Mouse (Mus musculus): ENCODE results near the gene Tns3.
A peak's percentile ranks its signal among the peaks of the same experiment; 100 is the strongest.
"Not testable (repeated sequence)": the region's sequence is repeated elsewhere in the genome, so short reads cannot be mapped to it uniquely, and the experiment has no call there.

Tns3 gene

DNA sequence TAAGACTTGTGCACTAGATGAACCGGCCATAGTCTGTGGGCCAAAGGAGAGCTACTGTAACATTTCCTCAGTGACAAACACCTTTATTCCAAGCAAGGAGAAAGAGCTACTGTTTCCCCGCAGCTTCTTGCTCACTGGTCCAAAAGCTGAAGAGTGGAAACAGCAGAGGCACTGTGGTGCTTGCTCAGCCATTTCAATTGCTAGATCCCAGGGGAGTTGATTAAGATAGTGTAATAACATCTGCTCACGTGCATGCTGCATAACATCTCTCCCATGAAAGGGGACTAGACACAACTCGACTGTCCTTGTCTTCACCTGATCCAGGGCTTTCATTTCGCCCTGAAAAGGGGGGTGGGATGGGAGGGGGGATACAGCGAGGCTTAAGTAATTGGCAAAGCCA, 41.7 kb downstream of the Tns3 start:
- DNase-seq (ENCODE audit: low spot score in 2 of 2) = no peak

DNA sequence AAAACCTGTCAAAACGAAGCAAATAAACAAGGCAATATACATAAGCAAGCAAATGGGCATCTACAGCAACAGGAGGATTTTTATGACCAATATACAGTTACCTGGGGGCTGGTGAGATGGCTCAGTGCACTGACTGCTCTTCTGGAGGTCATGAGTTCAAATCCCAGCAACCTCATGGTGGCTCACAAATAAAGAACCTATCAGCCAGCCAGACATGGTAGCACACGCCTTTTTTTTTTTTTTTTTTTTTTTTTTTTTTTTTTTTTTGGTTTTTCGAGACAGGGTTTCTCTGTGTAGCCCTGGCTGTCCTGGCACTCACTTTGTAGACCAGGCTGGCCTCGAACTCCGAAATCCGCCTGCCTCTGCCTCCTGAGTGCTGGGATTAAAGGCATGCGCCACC, 45.2 kb downstream of the Tns3 start:
- not testable (repeated sequence) for DNase-seq (ENCODE audit: low spot score in 2 of 2)

DNA sequence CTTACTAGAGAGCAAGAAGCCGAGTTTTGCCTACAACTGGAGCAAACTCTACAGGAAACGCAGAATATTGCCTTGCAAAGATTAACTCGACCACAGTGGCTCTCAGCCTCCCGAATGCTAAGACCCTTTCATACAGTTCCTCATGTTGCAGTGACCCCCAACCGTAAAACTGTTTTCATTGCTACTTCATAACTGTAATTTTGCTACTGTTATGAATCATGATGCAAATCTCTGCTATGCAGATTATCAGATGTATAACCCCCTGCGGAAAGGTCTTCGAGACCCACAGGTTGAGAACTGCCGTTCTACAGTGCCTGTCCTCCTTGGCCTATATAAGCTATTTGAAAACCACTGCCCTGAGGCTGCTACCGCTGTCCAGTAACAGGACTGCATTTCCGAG, 46.0 kb downstream of the Tns3 start:
- no peak for DNase-seq (ENCODE audit: low spot score in 2 of 2)

DNA sequence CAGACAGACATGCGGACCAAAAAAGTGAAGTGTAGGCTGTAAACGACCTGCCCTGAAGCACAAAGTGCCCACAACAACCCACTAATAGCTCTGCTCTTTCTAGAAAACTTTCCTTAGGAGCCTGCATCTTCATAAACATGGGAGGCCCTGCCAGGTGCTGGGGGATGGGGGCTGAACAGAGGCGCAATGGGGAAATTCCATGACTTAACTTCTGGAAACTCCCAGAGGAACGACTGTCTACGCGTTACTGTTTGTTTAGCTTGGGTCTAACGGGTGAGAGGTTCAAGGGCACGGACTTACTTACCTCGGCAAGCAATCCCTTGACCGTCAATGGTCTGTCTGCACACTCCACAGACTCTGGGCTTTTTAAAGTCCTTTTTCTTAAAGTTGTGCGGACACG, 48.9 kb downstream of the Tns3 start:
- DNase-seq (ENCODE audit: low spot score in 2 of 2) = no peak

DNA sequence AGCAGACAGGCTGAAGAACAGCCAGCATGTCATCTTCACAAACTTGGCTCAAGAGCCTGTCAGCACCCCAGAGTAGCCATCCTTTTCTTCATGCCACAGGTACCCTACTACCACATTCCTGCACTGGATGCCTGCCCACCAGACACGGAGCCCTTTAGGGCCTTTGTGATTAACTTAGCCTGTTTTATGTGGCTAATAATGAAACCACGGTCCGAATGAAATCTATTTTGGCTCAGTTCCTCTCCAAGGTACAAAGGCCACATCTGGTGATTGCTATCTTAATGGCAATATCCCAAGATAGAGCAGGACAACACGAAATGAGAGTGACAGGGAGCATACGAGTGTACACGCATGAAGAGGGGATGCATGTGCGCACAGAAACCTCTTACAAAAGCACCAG, 53.9 kb downstream of the Tns3 start:
- no peak for DNase-seq (ENCODE audit: low spot score in 2 of 2)

DNA sequence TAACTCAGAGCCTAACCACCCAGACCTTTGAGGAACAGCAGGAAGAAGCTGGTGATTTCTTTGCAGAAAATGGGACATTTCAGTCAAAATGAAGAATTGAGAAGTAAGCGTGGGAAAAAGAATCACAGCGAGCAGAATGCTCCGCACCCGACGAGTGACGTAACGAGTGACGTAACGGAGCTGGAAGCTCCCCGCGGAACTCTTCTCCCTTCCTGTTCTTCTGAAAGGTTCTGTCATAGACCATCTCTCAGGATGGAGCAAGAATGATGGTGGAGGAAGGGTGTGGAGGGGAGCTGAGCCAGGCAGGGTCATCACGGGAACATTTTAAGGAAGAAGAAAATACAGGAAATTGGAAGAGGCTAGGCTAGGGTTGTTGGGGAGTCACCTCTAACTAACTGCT, 54.5 kb downstream of the Tns3 start:
- DNase-seq (ENCODE audit: low spot score in 2 of 2) = no peak

DNA sequence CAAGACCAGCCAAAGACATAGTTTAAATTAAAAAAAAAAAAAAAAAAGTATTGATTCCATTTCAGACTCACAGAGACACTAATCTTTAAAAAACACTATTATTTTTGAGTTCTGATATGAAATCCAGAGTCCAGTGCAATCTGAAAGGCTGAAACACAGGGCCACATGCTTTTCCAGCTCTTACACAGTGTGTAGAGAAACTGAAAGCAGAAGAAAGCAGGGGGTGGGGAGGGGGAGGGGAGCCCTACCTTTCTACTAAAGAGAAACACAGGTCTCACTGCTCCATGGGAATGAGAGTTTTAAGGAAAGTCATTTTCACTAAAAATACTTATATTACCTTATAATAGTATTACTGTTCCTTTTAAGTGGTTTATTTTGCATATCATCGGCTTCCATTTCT, 57.2 kb downstream of the Tns3 start:
- DNase-seq (ENCODE audit: low spot score in 2 of 2) = no peak

DNA sequence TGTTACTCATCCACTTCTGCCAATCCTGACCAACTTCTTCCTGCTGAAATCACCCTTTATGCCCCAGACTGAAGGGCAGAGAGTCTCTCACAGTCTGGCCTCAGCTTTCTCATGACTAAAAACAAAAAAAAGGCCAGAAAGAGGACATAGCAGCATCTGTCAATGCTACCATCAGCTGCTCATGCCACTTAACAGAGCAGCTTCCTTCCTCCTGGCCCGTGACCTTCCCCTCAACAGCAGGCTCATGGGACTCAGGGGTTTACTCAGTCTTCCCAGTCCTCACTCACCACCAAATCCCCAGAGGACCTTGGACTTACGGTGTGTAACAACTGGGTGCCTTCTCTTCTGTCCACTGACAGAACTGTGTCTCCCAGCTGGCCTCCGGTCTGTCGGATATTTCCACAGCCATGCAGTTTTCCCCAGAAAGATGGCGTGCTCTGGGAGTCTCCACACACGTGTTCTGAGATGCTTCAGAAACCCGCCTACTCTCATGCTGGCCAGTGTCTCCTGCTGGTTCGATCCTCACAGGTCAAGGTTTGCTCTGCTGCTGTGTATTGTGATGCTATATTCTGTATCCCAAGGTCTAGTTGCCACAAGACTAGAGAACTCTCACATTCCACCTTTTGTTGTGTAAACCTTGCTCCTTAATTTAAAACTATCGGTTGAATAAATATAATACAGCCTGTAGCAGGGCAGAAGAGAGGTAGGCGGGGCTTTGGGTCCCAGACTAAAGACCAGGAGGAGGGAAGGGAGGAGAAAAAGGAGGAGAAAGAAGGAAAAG, 59.4 kb downstream of the Tns3 start:
- DNase-seq (ENCODE audit: low spot score in 2 of 2) = no peak

DNA sequence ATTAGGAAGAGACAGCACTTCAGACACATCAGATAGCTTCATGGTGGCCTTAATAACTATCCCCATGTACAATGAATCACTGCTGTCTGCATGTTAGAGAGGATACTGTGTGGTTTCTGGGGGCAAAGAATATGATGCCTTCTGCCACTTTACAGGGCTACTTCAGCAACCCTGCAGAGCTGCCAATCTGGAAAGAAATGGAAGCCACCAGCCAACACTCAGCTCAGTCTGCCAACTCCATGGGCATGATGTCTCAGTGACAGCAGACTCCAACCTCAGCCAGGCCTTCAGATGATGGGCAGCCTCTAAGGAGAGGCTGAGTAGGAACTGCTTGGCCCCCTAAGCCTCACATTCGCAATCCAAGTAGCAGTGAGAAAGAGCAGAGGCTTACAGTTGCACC, 61.7 kb downstream of the Tns3 start:
- DNase-seq (ENCODE audit: low spot score in 2 of 2) = no peak

DNA sequence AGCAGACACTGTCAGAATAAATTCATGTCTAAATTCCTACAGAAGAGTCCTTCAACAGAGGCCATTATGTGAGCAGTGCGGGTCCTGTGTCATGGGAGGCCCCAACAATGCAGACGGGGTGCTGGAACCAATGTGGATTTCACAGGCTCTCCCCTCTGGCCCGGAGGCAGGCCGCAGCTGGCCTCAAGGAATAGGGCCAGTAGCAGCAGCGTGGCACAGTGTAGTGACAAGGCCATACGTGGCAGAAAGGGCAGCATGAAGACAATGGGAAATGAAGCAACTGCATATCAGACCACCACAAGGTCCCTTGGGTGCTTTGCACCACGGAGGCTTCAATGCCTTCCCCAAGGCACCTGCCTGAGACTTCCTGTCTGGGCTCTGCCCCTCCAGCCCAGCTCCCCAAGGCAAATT, 62.9 kb downstream of the Tns3 start:
- DNase-seq (ENCODE audit: low spot score in 2 of 2) = peak; percentile 13 to 27

DNA sequence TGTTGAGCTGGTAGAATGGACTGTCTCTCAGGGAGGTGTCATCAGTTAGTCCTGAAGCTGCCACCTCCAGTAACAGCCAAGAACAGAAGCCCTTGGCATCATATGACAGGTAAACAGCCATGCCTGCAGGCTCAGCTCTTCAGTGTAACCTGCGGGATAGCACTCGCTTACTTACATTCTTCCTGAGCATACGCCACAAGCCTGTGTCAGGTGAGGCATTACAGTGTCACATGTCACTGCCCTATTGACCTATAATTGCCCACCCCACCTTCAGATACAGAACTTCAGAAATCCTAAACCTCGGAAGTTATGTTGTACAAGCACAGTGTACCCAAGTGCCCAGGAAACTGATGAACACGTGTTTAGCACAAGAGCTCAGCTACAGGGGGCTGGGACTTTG, 68.7 kb downstream of the Tns3 start:
- no peak for DNase-seq (ENCODE audit: low spot score in 2 of 2)

DNA sequence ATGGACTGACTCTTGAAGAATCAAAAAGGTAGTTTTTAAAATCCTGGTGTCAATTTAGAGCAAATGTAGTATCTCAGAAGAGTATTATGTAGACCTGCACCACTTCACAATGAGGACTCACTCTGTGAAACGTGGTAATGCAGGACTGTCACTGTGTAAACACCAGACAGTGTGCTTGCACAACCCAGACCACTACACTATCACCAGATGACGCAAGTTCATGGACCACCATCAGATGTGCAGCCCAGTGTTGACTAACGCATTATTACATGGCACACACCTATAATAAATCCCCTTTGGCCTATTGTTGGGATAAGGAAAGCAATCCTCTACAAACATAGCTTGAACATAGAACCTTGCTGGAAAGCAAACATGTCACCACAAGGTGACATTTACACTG, 71.2 kb downstream of the Tns3 start:
- DNase-seq (ENCODE audit: low spot score in 2 of 2) = no peak

DNA sequence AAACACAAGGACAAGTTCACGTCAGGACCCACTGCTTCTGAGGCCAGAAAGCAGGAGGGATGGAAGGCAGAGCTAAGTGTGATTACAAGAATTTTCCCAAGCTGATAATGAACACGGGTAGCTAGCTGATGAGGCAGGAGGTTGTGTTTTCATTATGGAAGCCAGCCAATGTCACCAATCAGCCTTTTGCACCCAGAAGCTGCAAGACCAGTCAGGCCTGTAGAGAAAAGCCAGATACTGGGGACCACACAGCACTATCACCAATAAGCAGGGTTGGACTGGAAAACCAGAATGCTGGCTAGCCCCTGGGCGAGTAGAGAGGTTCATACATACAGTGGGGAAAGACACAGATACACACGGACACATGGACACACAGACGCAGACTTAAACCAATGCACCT, 73.1 kb downstream of the Tns3 start:
- DNase-seq (ENCODE audit: low spot score in 2 of 2) = no peak

DNA sequence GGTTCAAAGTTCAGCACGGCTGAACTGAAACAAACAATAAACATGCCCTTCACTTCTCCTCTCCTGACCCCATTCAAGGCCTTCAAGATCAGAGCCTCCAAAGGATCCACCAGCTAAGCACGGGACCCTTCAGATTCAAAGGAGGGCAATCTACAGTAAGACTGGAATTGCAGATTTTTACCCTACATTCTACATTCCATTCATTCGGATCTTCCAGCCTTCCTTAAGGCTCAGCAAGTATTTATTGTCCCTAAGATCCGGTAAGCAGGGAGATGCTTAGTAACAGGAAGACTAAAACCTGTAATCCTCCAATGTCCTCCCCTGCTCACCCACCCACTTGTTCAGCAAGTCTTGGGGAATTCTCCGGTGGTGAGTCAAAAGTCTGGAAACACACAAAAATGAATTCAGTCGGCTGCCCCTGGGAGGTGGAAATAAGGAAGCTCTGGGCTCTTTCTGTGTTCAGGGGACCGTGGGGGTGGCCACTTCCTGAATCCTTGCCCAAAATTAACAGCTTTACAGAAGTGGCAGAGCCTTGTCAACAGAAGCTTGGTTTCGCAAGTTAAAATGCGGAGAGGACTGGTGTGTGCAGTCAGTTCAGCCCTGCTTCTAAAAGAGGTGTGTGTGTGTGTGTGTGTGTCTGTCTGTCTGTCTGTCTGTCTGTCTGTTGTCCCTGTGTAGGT, 75.0 kb downstream of the Tns3 start:
- no peak for DNase-seq (ENCODE audit: low spot score in 2 of 2)

DNA sequence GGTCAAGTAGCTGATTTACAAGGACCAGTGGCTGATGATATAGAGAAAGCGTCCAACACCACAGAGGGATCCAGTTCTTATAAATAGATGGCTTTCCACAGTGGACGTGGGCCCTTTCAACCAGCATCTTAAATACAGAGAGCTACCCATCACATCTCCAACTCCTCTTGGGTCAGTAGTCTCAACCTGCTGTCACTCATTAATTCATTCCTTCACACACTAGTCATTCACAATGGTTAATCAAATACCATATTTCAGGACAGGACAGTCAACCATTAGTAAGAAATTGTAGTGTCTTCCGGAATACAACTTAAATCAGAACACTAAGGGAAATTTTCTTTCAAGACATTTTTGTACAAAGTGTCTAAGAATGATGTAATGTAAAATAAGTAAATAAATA, 76.4 kb downstream of the Tns3 start:
- no peak for DNase-seq (ENCODE audit: low spot score in 2 of 2)

DNA sequence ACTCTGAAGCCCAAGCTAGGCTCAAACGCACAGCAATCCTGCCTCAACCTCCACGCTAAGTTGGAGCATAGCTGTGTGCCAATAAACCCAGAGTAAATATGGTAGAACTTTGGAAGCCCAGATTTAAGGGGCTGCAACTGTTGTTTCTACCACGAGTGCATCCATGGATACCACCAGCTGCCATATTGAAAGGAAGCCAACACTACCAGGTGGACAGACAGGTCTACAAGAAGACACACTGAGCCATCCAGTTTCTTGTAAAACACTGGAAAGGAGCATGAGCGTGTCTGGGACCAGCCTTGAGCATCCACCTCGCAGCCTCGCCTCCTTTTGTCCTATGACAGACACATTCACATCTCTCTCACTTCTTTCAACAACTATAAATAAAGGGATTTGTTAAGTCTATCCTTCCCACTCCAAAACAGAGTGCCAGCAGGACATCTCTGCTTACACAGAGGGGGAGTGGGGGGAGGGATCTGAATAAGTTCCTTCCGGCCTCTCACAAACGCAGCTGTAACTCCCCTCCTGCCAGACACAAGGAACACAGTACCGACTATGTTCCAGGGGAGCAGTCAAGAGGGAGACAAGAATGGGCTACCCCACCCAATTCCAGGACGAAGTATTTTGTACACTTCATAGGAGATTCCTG, 77.2 kb downstream of the Tns3 start:
- DNase-seq (ENCODE audit: low spot score in 2 of 2) = no peak

DNA sequence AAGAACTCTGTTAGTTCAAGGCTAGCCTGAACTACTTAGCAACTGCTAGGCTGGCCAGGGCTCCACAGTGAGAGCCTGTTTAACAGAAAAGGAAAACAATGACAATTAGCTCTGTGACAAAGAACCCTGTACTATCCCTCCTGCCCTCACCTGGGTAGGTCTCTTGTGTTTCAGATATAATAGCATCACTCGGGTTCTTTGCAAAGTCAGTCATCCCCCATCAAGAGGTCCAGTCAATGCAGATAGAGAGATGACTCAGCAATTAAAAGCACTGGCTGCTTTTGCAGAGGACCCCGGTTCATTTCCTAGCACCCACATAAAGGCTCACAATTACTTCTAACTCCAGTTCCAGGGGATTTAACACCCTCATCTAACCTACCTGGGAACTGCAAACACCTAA, 78.0 kb downstream of the Tns3 start:
- no peak for DNase-seq (ENCODE audit: low spot score in 2 of 2)

DNA sequence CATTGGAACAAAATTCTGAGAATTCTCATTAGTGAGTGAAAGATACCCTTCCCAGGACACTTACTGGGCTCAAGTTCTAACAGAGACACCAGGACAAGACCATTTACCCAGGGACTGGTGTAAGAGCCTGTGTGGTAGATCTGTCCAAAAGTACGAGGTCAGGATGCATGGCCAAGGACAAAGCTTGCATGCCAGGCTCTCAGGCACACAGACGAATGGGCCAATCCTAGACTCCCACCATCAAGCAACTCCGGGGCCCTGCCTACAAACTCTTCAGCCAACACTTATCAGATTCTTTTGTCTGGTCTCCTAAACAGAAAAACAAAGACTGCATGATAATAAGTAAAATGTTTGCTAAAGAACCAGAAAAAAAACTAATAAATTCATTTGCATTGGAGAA, 78.6 kb downstream of the Tns3 start:
- DNase-seq (ENCODE audit: low spot score in 2 of 2) = no peak

DNA sequence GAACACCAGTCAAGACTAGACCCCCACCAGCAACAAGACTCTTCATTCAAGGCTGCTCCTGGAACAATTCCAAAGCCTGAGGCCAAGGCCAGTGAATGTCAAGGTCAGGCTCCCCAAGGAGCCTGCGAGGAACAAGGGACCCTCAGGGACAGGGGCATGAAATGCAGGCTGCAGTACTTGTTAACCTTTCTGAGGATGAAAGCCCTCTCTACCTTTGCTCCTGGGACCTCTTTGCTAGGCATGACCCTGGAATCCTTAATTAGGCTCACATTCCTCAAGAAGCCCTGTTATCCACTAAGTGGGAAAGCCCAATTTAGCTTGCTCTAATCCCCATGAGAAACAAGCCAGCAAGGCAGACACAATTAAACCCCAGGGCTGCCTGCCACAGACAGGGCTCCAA, 79.4 kb downstream of the Tns3 start:
- no peak for DNase-seq (ENCODE audit: low spot score in 2 of 2)

DNA sequence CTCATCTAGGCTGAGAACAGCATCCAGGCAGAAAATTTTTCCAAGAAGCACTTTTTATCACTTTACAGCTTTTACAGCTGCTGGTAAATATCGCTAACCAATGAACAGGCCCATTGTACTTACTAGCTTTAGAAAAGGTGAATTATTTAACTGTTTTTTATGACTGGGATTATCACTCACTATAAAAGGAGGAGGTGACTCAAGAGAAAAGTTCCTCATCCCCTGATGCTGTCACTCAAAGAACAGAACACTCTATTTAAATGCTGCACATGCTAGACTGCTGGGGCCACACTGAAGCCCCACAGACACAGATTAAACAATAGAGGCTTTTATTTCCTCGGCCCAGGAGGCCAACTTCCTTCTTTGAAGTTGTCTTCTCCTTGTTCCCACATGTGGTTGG, 80.0 kb downstream of the Tns3 start:
- DNase-seq (ENCODE audit: low spot score in 2 of 2) = no peak

DNA sequence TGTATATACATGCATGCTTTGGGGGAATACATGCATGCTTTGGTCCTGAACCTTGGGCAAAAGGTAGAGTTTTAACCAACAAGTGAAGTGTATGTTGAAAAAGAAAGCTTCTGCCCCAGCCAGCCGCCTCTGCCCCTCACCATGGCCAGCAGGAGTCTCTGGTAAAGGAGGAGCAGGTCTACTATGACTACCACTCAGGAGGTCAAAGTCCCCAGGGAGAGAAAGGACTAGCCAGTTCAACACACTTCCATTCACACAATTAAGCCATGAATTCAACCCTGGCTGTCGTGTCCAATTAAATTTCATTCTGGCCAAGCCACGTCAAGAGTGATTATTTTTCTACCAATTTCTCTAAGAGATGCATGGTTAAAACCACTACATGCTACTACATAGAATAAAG, 81.2 kb downstream of the Tns3 start:
- no peak for DNase-seq (ENCODE audit: low spot score in 2 of 2)

DNA sequence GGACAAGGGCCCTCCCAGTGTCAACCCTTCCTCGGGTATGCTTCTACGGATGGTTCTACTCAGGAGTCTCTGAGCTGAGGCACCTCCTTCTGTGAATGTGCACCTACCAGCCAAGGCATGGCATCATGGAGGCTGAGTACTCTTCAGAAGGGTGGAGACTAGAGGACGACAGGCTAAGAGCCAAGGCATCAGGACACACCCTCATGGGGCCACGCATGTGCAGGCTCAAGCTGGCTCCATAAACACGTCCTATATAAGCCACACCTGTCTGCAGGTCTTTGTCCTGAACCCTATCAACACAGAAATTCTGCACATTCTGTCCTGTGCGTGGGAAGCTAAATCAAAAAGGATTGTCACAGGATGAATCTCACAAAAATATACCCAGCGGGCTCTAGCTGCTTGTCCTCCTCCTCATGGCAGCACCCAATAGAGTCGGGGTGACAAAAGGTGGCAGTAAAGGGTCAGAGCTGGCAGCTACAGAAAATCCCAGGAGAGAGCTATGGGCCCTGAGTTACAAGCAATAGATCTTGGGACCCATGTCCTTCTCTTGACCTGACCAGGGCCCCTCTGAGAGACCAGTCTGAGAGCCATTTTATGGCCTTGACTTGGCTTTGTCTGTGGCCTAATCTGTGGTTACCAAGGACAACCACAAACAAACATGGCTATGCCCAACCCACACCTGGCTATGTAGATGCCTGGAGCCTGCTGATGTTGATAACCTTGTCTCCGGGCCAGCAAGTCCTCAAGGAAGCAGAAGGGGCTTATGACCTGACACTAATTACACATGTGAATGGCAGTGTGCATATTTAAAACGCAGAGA, 82.0 kb downstream of the Tns3 start:
- no peak for DNase-seq (ENCODE audit: low spot score in 2 of 2)

Data from thymus, postnatal 10 days (tissue).